Mouse (Mus musculus): ENCODE data around the gene Bfsp2. TPM values are rescaled to one million over a fixed set of nuclear protein-coding genes. Genes with fewer than 3 reads are reported as not detected.

Gene Bfsp2
- polyA plus RNA-seq, 1 experiment, result not detected

DNA sequence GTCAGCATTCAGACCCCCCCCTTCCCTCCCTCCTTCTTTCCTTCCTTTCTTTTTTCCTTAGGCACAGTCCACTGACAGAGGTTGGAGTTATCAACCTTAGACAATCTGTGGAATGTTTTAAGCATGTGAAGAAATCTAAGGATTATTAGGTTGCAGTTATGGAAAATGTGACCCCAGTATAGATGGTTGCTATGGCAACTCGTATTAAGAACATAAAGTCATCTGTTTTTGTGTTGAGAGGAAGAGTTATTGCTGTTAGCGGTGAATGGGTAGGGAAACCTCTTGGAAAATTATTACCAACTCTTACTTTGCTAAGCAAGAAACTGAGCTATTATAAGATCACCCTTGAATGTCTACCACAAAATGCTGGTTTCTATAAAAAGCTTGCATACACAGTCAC lies 71.1 kb downstream of the Bfsp2 start:
- no peak overlapping the region for H3K4me3 ChIP-seq (ENCODE audit: low read depth, low read length)
- TF ChIP-seq EP300 (IDR thresholded peaks at IDR 0.05; ENCODE audit: insufficient read depth, low read depth, low read length) (no peak), CTCF (IDR thresholded peaks at IDR 0.05; ENCODE audit: low read depth, low read length) (no peak), POLR2A (IDR thresholded peaks at IDR 0.05; ENCODE audit: insufficient read depth, low read length) (no peak)
- no peak overlapping the region for H3K9ac ChIP-seq (ENCODE audit: low read depth, poor library complexity, severe bottlenecking)
- H3K4me1 ChIP-seq (ENCODE audit: control insufficient read depth, insufficient read depth, low read length), result no peaks in the 10 kb centered on the region
- no peaks in the 10 kb centered on the region for H3K9me3 ChIP-seq (replicated peaks; ENCODE audit: control insufficient read depth, insufficient read depth, low read length, poor library complexity, severe bottlenecking)
- H3K36me3 ChIP-seq (ENCODE audit: control insufficient read depth, insufficient read depth, low read length, poor library complexity, severe bottlenecking), result no peaks in the 10 kb centered on the region
- H3K27ac ChIP-seq (ENCODE audit: insufficient read depth, low read length), result no peak overlapping the region
- H3K27me3 ChIP-seq (ENCODE audit: control insufficient read depth, insufficient read depth, low read length, poor library complexity, severe bottlenecking), result no peaks in the 10 kb centered on the region

DNA sequence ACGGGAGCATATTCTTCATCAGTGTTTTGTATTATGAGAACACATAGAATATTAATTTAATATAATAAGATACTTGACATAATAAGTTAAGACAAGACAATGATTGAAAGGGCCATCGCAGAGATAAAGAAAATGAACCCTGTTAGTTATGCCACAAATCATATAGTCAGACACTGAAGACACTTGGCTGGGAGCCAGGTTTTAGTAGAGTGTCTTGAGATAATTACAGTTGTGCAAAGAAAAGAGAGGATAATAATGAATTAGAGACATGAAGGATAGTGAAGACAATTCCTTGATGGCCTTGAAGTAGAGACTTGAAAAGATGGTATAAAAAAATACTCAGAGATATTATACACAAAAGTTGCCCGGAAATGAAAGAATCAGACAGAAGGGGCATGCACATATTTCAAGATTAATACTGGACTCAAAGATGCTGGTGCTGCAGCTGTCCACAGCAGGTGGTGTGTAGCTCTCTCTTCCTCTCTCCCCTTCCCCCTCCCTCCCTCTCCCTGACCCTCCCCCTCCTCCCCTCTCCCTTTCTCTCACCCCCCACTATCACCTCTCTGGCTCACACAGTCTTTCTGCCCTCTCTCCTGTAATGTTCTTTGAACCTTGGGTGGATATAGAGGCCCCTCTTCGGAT lies 72.0 kb downstream of the Bfsp2 start:
- no peak for TF ChIP-seq EP300 (IDR thresholded peaks at IDR 0.05; ENCODE audit: insufficient read depth, low read depth, low read length)
- no peak overlapping the region for H3K4me3 ChIP-seq (ENCODE audit: low read depth, low read length)
- H3K27me3 ChIP-seq (ENCODE audit: control insufficient read depth, insufficient read depth, low read length, poor library complexity, severe bottlenecking), result no peaks in the 10 kb centered on the region
- H3K9me3 ChIP-seq (replicated peaks; ENCODE audit: control insufficient read depth, insufficient read depth, low read length, poor library complexity, severe bottlenecking), result no peaks in the 10 kb centered on the region
- no peaks in the 10 kb centered on the region for H3K4me1 ChIP-seq (ENCODE audit: control insufficient read depth, insufficient read depth, low read length)
- H3K36me3 ChIP-seq (ENCODE audit: control insufficient read depth, insufficient read depth, low read length, poor library complexity, severe bottlenecking), result no peaks in the 10 kb centered on the region
- no peak overlapping the region for H3K27ac ChIP-seq (ENCODE audit: insufficient read depth, low read length)
- no peak overlapping the region for H3K9ac ChIP-seq (ENCODE audit: low read depth, poor library complexity, severe bottlenecking)

DNA sequence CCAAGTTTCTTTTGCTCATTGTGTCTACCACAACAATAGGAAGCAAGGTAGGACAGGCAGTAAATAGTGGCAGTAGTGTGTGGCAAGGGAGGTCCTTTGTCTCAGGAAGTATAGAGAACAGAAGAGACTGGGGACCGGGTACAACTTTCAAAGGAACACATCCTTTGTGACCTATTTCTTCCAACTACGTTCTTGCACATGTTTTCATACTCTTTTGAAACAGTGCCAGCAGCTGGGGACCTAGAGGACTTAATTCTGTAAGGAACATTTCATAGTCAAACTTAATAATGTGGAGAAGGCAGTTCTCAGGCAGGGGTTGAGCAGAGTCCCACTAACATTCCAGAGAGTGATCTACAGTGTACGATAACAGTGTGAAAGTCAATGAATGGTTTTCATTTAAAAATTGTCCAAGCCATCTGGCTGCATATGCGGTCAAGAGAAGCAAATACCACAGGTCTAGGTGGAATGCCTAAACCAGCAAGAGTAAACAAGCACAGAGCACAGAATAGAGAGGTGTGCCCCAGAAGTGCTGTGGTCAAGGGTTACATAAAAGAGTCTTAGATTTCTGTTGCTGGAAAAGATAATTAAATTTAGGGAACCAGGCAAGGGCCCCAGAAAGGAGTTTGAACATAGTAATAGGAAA lies 76.8 kb downstream of the Bfsp2 start:
- H3K36me3 ChIP-seq (ENCODE audit: control insufficient read depth, insufficient read depth, low read length, poor library complexity, severe bottlenecking), result no peaks in the 10 kb centered on the region
- H3K4me3 ChIP-seq (ENCODE audit: low read depth, low read length), result no peak overlapping the region
- H3K9me3 ChIP-seq (replicated peaks; ENCODE audit: control insufficient read depth, insufficient read depth, low read length, poor library complexity, severe bottlenecking), result no peaks in the 10 kb centered on the region; the same call in 1 of the 2 replicates
- H3K4me1 ChIP-seq (ENCODE audit: control insufficient read depth, insufficient read depth, low read length), result no peaks in the 10 kb centered on the region
- H3K9ac ChIP-seq (ENCODE audit: low read depth, poor library complexity, severe bottlenecking), result no peak overlapping the region
- TF ChIP-seq EP300 (IDR thresholded peaks at IDR 0.05; ENCODE audit: insufficient read depth, low read depth, low read length), result no peak
- TF ChIP-seq POLR2A (IDR thresholded peaks at IDR 0.05; ENCODE audit: insufficient read depth, low read length), result no peak
- TF ChIP-seq CTCF (IDR thresholded peaks at IDR 0.05; ENCODE audit: low read depth, low read length), result no peak
- no peaks in the 10 kb centered on the region for H3K27me3 ChIP-seq (ENCODE audit: control insufficient read depth, insufficient read depth, low read length, poor library complexity, severe bottlenecking)
- no peak overlapping the region for H3K27ac ChIP-seq (ENCODE audit: insufficient read depth, low read length)

DNA sequence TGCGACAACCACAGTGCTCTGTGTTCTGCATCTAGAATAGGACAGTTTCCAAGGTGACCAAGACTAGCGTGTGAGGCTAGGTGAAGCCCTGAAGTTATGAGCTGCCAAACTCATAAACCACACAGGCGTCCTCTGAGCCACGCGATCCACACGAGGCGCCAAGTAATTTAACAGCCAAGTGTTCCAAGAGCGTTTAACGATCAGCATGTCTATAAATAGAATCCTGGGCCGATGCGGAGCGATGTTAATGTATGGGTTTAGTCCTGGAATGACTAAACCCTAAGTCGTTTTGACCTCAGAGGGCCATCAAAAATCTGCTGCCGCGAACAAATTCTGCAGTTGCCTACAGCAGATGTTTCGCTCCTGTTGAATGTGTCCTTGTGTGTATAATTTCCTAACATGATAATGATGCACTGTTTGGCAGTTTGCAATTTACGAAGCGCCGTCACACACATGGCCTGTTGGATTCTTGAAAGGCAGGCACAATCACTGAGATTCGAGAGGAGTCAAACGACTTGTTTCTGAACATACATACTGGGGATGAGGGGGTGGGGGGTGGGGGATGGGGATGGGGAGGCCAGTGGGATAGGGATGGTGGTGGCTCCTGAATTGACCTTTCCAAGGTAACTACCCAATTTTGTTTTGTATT lies 81.6 kb downstream of the Bfsp2 start:
- TF ChIP-seq POLR2A (IDR thresholded peaks at IDR 0.05; ENCODE audit: insufficient read depth, low read length) (no peak), CTCF (IDR thresholded peaks at IDR 0.05; ENCODE audit: low read depth, low read length) (no peak), EP300 (IDR thresholded peaks at IDR 0.05; ENCODE audit: insufficient read depth, low read depth, low read length) (no peak)
- H3K9ac ChIP-seq (ENCODE audit: low read depth, poor library complexity, severe bottlenecking), result no peak overlapping the region
- no peaks in the 10 kb centered on the region for H3K27me3 ChIP-seq (ENCODE audit: control insufficient read depth, insufficient read depth, low read length, poor library complexity, severe bottlenecking)
- no peaks in the 10 kb centered on the region; the same call in 1 of the 2 replicates for H3K9me3 ChIP-seq (replicated peaks; ENCODE audit: control insufficient read depth, insufficient read depth, low read length, poor library complexity, severe bottlenecking)
- no peak overlapping the region for H3K4me3 ChIP-seq (ENCODE audit: low read depth, low read length)
- H3K36me3 ChIP-seq (ENCODE audit: control insufficient read depth, insufficient read depth, low read length, poor library complexity, severe bottlenecking), result no peaks in the 10 kb centered on the region
- H3K27ac ChIP-seq (ENCODE audit: insufficient read depth, low read length), result no peak overlapping the region
- H3K4me1 ChIP-seq (ENCODE audit: control insufficient read depth, insufficient read depth, low read length), result no peaks in the 10 kb centered on the region

DNA sequence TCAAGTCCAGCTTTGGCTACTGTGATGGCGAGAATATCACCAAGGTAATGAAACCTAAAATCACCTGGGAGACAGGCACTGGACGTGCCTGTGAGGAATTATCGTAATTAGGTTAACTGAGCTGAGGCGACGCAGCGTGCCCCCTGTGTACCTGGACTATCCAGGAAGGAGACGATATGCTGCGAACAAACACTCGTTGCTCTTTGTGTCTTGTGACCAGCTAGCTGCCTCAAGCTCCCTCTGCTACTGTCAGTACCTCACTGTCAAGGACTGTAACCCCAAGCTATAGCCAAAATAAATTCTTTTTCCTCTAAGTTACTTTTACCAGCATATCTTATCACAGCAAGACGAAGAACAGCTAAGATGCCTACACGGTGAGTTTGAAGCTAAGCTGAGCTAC lies 87.0 kb downstream of the Bfsp2 start:
- no peaks in the 10 kb centered on the region; the same call in 1 of the 2 replicates for H3K9me3 ChIP-seq (replicated peaks; ENCODE audit: control insufficient read depth, insufficient read depth, low read length, poor library complexity, severe bottlenecking)
- no peak overlapping the region for H3K4me3 ChIP-seq (ENCODE audit: low read depth, low read length)
- no peaks in the 10 kb centered on the region for H3K27me3 ChIP-seq (ENCODE audit: control insufficient read depth, insufficient read depth, low read length, poor library complexity, severe bottlenecking)
- TF ChIP-seq CTCF (IDR thresholded peaks at IDR 0.05; ENCODE audit: low read depth, low read length) (no peak), POLR2A (IDR thresholded peaks at IDR 0.05; ENCODE audit: insufficient read depth, low read length) (no peak), EP300 (IDR thresholded peaks at IDR 0.05; ENCODE audit: insufficient read depth, low read depth, low read length) (no peak)
- H3K27ac ChIP-seq (ENCODE audit: insufficient read depth, low read length), result no peak overlapping the region
- no peak overlapping the region for H3K9ac ChIP-seq (ENCODE audit: low read depth, poor library complexity, severe bottlenecking)
- no peaks in the 10 kb centered on the region for H3K36me3 ChIP-seq (ENCODE audit: control insufficient read depth, insufficient read depth, low read length, poor library complexity, severe bottlenecking)
- H3K4me1 ChIP-seq (ENCODE audit: control insufficient read depth, insufficient read depth, low read length), result no peaks in the 10 kb centered on the region

DNA sequence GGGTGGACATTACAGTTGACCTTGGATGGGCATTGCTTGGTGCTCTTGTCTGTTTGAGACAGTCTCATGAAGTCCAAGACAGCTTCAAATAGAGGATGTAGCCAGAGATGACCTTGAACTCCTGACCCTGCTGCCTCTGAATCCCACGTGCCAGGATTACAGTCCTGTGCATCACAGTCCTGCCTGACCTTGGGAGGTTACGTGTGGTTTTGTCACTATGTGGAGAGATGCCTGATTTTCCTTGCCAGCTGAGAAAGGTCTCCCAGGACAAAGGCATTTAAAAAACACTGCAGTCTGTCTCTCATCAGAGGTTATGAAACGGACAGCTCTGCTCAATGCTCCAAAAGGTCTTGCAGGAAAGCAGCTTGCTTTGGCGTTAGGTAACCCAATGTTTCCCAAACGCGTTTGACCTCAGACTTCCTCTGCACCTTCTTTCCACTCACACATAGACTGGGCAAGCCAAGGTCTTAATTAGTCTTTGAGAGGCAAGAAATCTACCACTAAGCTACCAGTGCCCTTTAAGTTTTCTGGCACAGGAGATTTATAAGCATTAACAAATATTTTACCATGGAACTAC lies 88.3 kb downstream of the Bfsp2 start:
- Histone ChIP-seq H3K4me1 (ENCODE audit: control insufficient read depth, insufficient read depth, low read length) (no peaks in the 10 kb centered on the region), H3K9me3 (replicated peaks; ENCODE audit: control insufficient read depth, insufficient read depth, low read length, poor library complexity, severe bottlenecking) (no peaks in the 10 kb centered on the region; the same call in 1 of the 2 replicates), H3K9ac (ENCODE audit: low read depth, poor library complexity, severe bottlenecking) (no peak overlapping the region), H3K36me3 (ENCODE audit: control insufficient read depth, insufficient read depth, low read length, poor library complexity, severe bottlenecking) (no peaks in the 10 kb centered on the region), H3K27me3 (ENCODE audit: control insufficient read depth, insufficient read depth, low read length, poor library complexity, severe bottlenecking) (no peaks in the 10 kb centered on the region), H3K4me3 (ENCODE audit: low read depth, low read length) (no peak overlapping the region), H3K27ac (ENCODE audit: insufficient read depth, low read length) (no peak overlapping the region)
- TF ChIP-seq POLR2A (IDR thresholded peaks at IDR 0.05; ENCODE audit: insufficient read depth, low read length) (no peak), EP300 (IDR thresholded peaks at IDR 0.05; ENCODE audit: insufficient read depth, low read depth, low read length) (no peak), CTCF (IDR thresholded peaks at IDR 0.05; ENCODE audit: low read depth, low read length) (no peak)
